Mouse (Mus musculus): ENCODE results near the gene Flna. TPM values are rescaled to one million over a fixed set of nuclear protein-coding genes. Genes with fewer than 3 reads are reported as not detected.

Gene Flna
- polyA plus RNA-seq (2015; fragmentation: Nextera tagmentation; extraction: Ambion mirVana): 256 and 289 TPM in 2 replicates

DNA sequence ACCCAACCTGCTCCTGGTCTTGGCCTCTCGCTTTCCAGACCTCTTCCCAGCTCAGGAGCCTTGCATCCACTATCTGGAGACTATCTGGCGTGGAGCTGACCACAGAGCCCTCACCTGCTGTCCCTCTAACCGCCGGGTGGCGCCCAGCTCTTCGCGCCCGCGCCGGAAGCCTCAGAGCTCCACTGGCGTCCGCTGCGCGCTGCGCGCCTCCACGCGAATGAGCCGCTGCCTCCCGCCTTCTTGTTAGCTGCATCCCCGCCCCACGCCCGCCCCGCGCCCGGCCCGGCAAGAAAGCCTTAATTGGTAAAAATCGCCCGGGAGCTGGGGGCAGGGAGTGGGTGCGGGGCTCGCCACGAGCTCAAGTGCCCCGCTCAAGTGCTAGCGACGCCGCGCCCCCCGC lies at the start of gene Flna:
Gene Flna (minus strand): TSS at position 206 of the 400 bp plus-strand sequence.
- WGBS: 28% methylated on average over 26 of the region's 38 CpGs
- ATAC-seq (ENCODE audit: low FRiP score, low TSS enrichment): peak; percentile 8; the same call in 1 of the 2 replicates
- H3K27me3 ChIP-seq (ENCODE audit: control insufficient read depth, insufficient read depth, low read length): no peaks in the 10 kb centered on the region
- peak within 1 kb of the TSS; percentile 44 for H3K4me3 ChIP-seq (ENCODE audit: low read depth, low read length)
- peak within 1 kb of the TSS; percentile 67 for H3K9ac ChIP-seq (ENCODE audit: low read length)
- peak within 1 kb of the TSS; percentile 59 for H3K4me2 ChIP-seq (replicated peaks; ENCODE audit: low read depth)
- peak; percentile 71 for DNase-seq (ENCODE audit: low spot score)
- peak within 1 kb of the TSS; percentile 93 for H3K27ac ChIP-seq (replicated peaks)
- no peaks in the 10 kb centered on the region for H3K9me3 ChIP-seq (ENCODE audit: control insufficient read depth, low read length)
- TF ChIP-seq CTCF (IDR thresholded peaks at IDR 0.05; ENCODE audit: low read depth): peak; percentile 63
- TF ChIP-seq EP300 (optimal IDR thresholded peaks at IDR 0.05): no peak
- H3K36me3 ChIP-seq (ENCODE audit: control insufficient read depth, insufficient read depth, low read length): no peaks in the 10 kb centered on the region
- H3K4me1 ChIP-seq (replicated peaks; ENCODE audit: control insufficient read depth, insufficient read depth): no peaks in the 10 kb centered on the region

DNA sequence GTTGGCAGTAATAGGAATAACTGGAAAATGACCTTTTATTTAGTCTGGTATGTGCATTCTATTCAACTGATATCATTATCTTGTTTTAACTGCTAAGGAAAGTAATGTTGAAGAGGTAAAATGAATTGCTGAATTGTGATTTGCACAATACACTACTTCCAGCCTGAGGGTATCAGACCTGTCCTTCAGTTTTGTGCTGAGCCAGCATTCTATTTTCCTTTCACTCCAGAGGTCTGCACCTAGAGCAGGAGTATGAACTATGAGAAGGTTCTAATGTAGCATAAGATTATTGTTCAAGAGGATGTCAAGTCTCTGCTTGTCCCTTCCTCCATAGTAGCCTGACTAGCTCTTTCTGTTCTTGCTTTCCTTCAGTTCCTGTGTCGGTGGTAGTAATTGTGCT lies 48.7 kb upstream of the Flna start:
- Histone ChIP-seq H3K9ac (ENCODE audit: low read length) (no peak overlapping the region), H3K4me2 (replicated peaks; ENCODE audit: low read depth) (no peak overlapping the region), H3K27ac (replicated peaks) (no peak overlapping the region), H3K36me3 (ENCODE audit: control insufficient read depth, insufficient read depth, low read length) (no peaks in the 10 kb centered on the region), H3K9me3 (ENCODE audit: control insufficient read depth, low read length) (no peaks in the 10 kb centered on the region), H3K4me1 (replicated peaks; ENCODE audit: control insufficient read depth, insufficient read depth) (no peaks in the 10 kb centered on the region), H3K4me3 (ENCODE audit: low read depth, low read length) (no peak overlapping the region), H3K27me3 (ENCODE audit: control insufficient read depth, insufficient read depth, low read length) (no peaks in the 10 kb centered on the region)
- ATAC-seq (ENCODE audit: low FRiP score, low TSS enrichment) (no peak), DNase-seq (ENCODE audit: low spot score) (no peak)
- WGBS: 68% methylated on average over 1 of the region's 1 CpGs
- TF ChIP-seq CTCF (IDR thresholded peaks at IDR 0.05; ENCODE audit: low read depth): no peak
- no peak for TF ChIP-seq EP300 (optimal IDR thresholded peaks at IDR 0.05)

DNA sequence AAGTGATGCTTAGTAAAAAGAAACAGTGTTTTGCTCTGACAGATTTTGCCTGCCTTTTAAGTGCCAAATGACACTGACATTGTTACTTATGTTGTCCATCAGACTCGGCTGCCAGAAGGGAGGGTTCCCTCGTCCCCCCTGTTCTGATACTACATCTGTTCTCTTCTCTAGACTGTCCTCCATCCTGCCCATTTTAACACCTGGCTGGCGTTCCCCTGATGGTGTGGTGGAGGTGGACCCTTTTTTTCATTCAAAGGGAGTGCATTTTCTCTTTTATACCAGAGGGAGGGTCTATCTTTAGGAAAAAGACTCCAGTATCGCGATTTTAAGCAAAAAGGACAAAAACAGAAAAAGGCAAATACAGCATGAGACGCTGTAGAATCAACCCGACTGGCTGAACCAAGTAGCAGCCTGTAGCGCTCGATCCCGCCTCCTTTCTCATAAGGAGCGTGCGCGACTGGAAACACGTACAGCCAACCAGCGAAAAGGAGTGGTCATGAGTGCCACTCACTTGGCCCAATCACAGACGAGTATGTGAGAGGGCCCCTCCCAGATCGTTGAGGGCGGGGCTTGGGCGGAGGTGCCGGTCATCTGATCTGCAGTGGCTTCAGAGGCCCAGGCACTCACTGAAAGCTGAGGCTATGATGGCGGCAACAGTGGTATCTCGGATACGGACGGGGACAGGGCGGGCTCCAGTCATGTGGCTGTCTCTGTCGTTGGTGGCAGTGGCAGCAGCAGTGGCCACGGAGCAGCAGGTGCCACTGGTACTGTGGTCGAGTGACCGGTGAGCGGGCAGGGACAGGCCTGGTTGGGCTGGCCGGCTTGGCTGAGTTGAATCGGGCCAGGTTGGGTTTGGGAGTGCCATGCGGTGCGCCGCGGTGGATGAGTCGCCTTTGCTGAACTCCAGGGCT lies 47.2 kb upstream of the Flna start, which contains the start of gene Atp6ap1:
Gene Atp6ap1 (plus strand): TSS at position 560 of the 911 bp plus-strand sequence.
- H3K4me3 ChIP-seq (ENCODE audit: low read depth, low read length): peak within 1 kb of the TSS; percentile 56
- H3K4me2 ChIP-seq (replicated peaks; ENCODE audit: low read depth): peak within 1 kb of the TSS; percentile 55
- no peak for TF ChIP-seq CTCF (IDR thresholded peaks at IDR 0.05; ENCODE audit: low read depth)
- no peak for TF ChIP-seq EP300 (optimal IDR thresholded peaks at IDR 0.05)
- no peaks in the 10 kb centered on the region for H3K36me3 ChIP-seq (ENCODE audit: control insufficient read depth, insufficient read depth, low read length)
- no peaks in the 10 kb centered on the region for H3K4me1 ChIP-seq (replicated peaks; ENCODE audit: control insufficient read depth, insufficient read depth)
- 11% methylated on average over 28 of the region's 37 CpGs for WGBS
- DNase-seq (ENCODE audit: low spot score) (peak; percentile 94), ATAC-seq (ENCODE audit: low FRiP score, low TSS enrichment) (peak; percentile 98)
- H3K9me3 ChIP-seq (ENCODE audit: control insufficient read depth, low read length): no peaks in the 10 kb centered on the region
- peak within 1 kb of the TSS; percentile 73 for H3K27ac ChIP-seq (replicated peaks)
- H3K27me3 ChIP-seq (ENCODE audit: control insufficient read depth, insufficient read depth, low read length): no peaks in the 10 kb centered on the region
- H3K9ac ChIP-seq (ENCODE audit: low read length): peak within 1 kb of the TSS; percentile 77

DNA sequence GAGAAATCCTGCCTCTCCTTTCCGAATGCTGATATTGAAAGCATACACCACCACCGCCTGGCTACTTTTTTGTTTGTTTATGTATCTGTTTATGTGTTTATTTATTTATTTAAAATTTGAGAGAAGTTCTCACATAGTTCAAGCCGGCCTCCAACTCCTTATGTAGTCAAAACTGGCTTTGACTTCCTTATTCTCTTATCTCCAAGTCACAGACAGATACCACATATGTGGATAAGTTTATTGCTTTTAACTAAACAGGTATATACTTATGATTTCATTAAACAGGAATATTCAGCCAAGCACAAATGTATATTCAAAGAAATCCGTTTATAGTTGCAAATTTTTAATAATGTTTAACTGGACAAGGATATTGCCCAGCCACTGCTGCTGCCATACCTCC lies 43.8 kb upstream of the Flna start:
- H3K4me1 ChIP-seq (replicated peaks; ENCODE audit: control insufficient read depth, insufficient read depth): no peaks in the 10 kb centered on the region
- no peaks in the 10 kb centered on the region for H3K9me3 ChIP-seq (ENCODE audit: control insufficient read depth, low read length)
- no peak overlapping the region for H3K4me3 ChIP-seq (ENCODE audit: low read depth, low read length)
- WGBS: 65% methylated on average over 4 of the region's 4 CpGs
- no peaks in the 10 kb centered on the region for H3K27me3 ChIP-seq (ENCODE audit: control insufficient read depth, insufficient read depth, low read length)
- TF ChIP-seq EP300 (optimal IDR thresholded peaks at IDR 0.05) (no peak), CTCF (IDR thresholded peaks at IDR 0.05; ENCODE audit: low read depth) (no peak)
- no peak overlapping the region for H3K9ac ChIP-seq (ENCODE audit: low read length)
- ATAC-seq (ENCODE audit: low FRiP score, low TSS enrichment) (no peak), DNase-seq (ENCODE audit: low spot score) (no peak)
- H3K27ac ChIP-seq (replicated peaks): no peak overlapping the region
- H3K36me3 ChIP-seq (ENCODE audit: control insufficient read depth, insufficient read depth, low read length): no peaks in the 10 kb centered on the region
- no peak overlapping the region for H3K4me2 ChIP-seq (replicated peaks; ENCODE audit: low read depth)

DNA sequence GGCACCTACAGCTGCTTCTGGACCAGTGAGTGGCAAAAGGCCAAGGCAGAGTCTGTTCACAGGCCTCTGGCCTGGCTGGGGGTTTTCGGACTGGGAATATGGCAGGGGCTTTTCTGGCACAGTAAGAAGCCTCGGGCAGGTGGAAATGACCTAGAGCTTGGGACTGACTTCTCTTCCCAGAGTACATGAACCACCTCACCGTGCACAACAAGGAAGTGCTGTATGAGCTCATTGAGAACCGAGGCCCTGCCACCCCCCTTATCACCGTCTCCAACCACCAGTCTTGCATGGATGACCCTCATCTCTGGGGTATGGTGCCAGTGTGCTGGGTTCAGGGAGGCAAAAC lies 33.4 kb upstream of the Flna start:
- peak overlapping the region; percentile 52 for H3K4me3 ChIP-seq (ENCODE audit: low read depth, low read length)
- H3K27ac ChIP-seq (replicated peaks): peak overlapping the region; percentile 89
- no peaks in the 10 kb centered on the region for H3K4me1 ChIP-seq (replicated peaks; ENCODE audit: control insufficient read depth, insufficient read depth)
- no peaks in the 10 kb centered on the region for H3K9me3 ChIP-seq (ENCODE audit: control insufficient read depth, low read length)
- peak overlapping the region; percentile 60 for H3K4me2 ChIP-seq (replicated peaks; ENCODE audit: low read depth)
- no peak for DNase-seq (ENCODE audit: low spot score)
- H3K36me3 ChIP-seq (ENCODE audit: control insufficient read depth, insufficient read depth, low read length): no peaks in the 10 kb centered on the region
- no peaks in the 10 kb centered on the region for H3K27me3 ChIP-seq (ENCODE audit: control insufficient read depth, insufficient read depth, low read length)
- no peak for TF ChIP-seq EP300 (optimal IDR thresholded peaks at IDR 0.05)
- TF ChIP-seq CTCF (IDR thresholded peaks at IDR 0.05; ENCODE audit: low read depth): no peak
- 35% methylated on average over 5 of the region's 5 CpGs for WGBS
- H3K9ac ChIP-seq (ENCODE audit: low read length): peak overlapping the region; percentile 75
- peak; percentile 45 for ATAC-seq (ENCODE audit: low FRiP score, low TSS enrichment)

Measured in stomach, postnatal 0 days (tissue).